Mouse (Mus musculus): ENCODE data around the gene Dhx16. TPM values are rescaled to one million over a fixed set of nuclear protein-coding genes. Genes with fewer than 3 reads are reported as not detected.
A peak's percentile ranks its signal among the peaks of the same experiment; 100 is the strongest.
"Not testable (repeated sequence)": the region's sequence is repeated elsewhere in the genome, so short reads cannot be mapped to it uniquely, and the experiment has no call there.

The Dhx16 gene
- polyA plus RNA-seq, 1 experiment from 2014 or later = 40.9 TPM

- WGBS = 90% methylated on average over 4 of the region's 4 CpGs
- H3K4me1 ChIP-seq = no peaks in the 10 kb centered on the region
- no peak overlapping the region for H3K4me3 ChIP-seq
- ATAC-seq (ENCODE audit: insufficient number of reproducible peaks, insufficient read depth, low FRiP score, low TSS enrichment, low read depth) = no peak
- H3K9ac ChIP-seq = no peak overlapping the region
- H3K27me3 ChIP-seq = no peaks in the 10 kb centered on the region
- peaks cover 41% of the 10 kb centered on the region for H3K36me3 ChIP-seq
- no peak overlapping the region for H3K27ac ChIP-seq
- H3K4me2 ChIP-seq = no peak overlapping the region
- no peaks in the 10 kb centered on the region for H3K9me3 ChIP-seq
Observed at GRCm38 (mm10) chr17:35932608-35933007, 53.0 kb downstream of the Dhx16 start.

DNA sequence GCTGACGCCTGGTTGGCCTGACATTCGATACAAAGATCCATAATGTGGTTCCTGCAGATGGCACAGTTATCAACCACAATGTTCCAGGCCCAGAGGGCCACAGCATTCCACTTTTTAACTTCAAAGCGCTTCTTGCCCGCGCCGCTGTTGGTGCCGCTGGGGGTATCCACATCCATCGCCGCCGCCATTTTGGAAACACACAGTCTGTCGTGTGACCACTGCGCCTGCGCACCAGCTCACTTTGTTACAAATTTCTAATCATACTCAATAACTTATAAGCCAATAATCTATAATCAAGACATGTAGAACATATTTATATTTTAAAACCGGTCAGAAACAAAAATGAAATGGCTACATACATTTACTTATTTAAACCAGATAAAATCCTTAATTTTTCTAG lies 56.1 kb downstream of the Dhx16 start:
- H3K9ac ChIP-seq; H3K36me3 ChIP-seq; H3K4me1 ChIP-seq; H3K4me2 ChIP-seq; H3K27me3 ChIP-seq; H3K4me3 ChIP-seq; H3K9me3 ChIP-seq; ATAC-seq (ENCODE audit: insufficient number of reproducible peaks, insufficient read depth, low FRiP score, low TSS enrichment, low read depth); H3K27ac ChIP-seq: not testable (repeated sequence)
- WGBS = 82% methylated on average over 14 of the region's 14 CpGs

DNA sequence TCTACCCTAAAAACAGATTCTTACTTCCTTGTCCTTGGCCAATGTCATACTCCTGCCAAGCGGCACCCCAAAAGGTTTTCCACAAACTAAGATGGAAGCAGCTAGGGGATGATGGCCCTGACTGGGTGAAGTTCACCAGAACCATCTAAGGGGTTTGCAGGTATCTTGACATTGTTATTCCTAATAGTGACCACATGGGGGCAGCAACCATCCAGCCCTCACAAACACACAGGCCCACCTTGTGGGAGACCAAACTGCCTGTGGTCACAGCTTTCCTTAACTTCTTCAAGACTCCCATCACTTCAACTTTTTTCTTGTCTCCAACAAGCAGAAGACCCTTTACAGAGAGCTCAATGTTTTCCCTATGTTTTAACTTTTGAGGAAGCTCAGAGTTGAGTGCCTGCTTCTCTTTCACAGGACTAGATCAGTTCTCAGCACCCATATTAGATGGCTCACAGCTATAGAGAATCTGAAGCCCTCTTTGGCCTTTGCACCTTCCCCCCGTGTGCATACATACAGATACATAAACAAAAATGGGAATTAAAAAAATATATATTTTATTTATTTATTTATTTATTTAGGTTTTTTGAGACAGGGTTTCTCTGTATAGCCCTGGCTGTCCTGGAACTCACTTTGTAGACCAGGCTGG lies 58.2 kb downstream of the Dhx16 start:
- WGBS = 47% methylated on average over 2 of the region's 2 CpGs
- Histone ChIP-seq H3K36me3 (no peaks in the 10 kb centered on the region), H3K27me3 (no peaks in the 10 kb centered on the region), H3K9ac (no peak overlapping the region), H3K4me3 (no peak overlapping the region), H3K9me3 (no peaks in the 10 kb centered on the region), H3K4me1 (no peaks in the 10 kb centered on the region), H3K4me2 (no peak overlapping the region), H3K27ac (no peak overlapping the region)
- 0 out of 2 replicates have a peak, but pooled peaks have one; percentile 32 for ATAC-seq (ENCODE audit: insufficient number of reproducible peaks, insufficient read depth, low FRiP score, low TSS enrichment, low read depth)

DNA sequence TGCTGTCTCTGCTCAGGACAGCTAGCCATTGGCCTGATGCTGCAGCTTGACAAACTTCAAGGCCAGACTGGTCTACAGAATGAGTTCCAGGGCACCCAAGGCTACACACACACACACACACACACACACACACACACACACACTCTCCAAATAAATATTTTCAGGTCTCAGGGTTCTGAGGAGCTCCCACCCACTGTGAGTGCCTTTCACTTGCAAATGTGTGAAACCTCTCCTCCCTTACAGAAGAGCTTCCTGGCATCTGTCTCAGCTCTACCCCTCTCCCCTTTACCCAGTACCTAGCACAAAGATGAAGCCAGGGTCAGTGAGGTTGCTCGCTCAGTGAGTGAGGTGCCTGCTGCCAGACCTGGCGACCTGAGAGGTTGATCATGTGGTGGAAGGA lies 59.5 kb downstream of the Dhx16 start:
- Histone ChIP-seq H3K36me3 (no peaks in the 10 kb centered on the region), H3K27me3 (no peaks in the 10 kb centered on the region), H3K27ac (no peak overlapping the region), H3K9ac (no peak overlapping the region), H3K9me3 (no peaks in the 10 kb centered on the region), H3K4me3 (no peak overlapping the region), H3K4me1 (no peaks in the 10 kb centered on the region), H3K4me2 (no peak overlapping the region)
- ATAC-seq (ENCODE audit: insufficient number of reproducible peaks, insufficient read depth, low FRiP score, low TSS enrichment, low read depth) = no peak
- WGBS = 48% methylated on average over 2 of the region's 2 CpGs

- no peak for ATAC-seq (ENCODE audit: insufficient number of reproducible peaks, insufficient read depth, low FRiP score, low TSS enrichment, low read depth)
- no peaks in the 10 kb centered on the region for H3K9me3 ChIP-seq
- no peak overlapping the region for H3K4me2 ChIP-seq
- no peaks in the 10 kb centered on the region for H3K4me1 ChIP-seq
- no peaks in the 10 kb centered on the region for H3K36me3 ChIP-seq
- H3K4me3 ChIP-seq = no peak overlapping the region
- no peak overlapping the region for H3K27ac ChIP-seq
- WGBS = 44% methylated on average over 1 of the region's 1 CpGs
- H3K27me3 ChIP-seq = no peaks in the 10 kb centered on the region
- H3K9ac ChIP-seq = no peak overlapping the region
Observed at GRCm38 (mm10) chr17:35939941-35940340, 60.3 kb downstream of the Dhx16 start.

MicroRNAs within 50 kb of the gene (microRNA counts, 519-probe panel; counts per million panel counts)
- microRNA mmu-miR-1894-3p = 236 counts per million, percentile 44 among the panel's probes with 10 or more counts
- 236 counts per million, percentile 44 among the panel's probes with 10 or more counts for microRNA mmu-miR-1894-5p

Small RNAs within 50 kb of the gene (microRNA-seq; reads per million reads assigned to microRNA genes)
- gene Gm28033 = not detected
- not detected for gene Mir1894

Other genes with a start within 250 kb of the Dhx16 start
- 0.13 TPM in 1 of 2 replicates, not detected in the other for gene Mucl3, start 236.1 kb upstream of the Dhx16 start, polyA plus RNA-seq (2015; fragmentation: Nextera tagmentation; extraction: Ambion mirVana)
- gene Vars2, start 212.2 kb upstream of the Dhx16 start, polyA plus RNA-seq (2015; fragmentation: Nextera tagmentation; extraction: Ambion mirVana) = 15.9 and 17.4 TPM in 2 replicates
- 39.2 and 48.6 TPM in 2 replicates for gene Gtf2h4, start 206.1 kb upstream of the Dhx16 start, polyA plus RNA-seq (2015; fragmentation: Nextera tagmentation; extraction: Ambion mirVana)
- gene Ddr1, start 175.2 kb upstream of the Dhx16 start, polyA plus RNA-seq (2015; fragmentation: Nextera tagmentation; extraction: Ambion mirVana) = 65.8 and 69.4 TPM in 2 replicates
- gene Ier3, start 58.1 kb upstream of the Dhx16 start, polyA plus RNA-seq (2015; fragmentation: Nextera tagmentation; extraction: Ambion mirVana) = 20.1 and 27.7 TPM in 2 replicates
- 61.0 and 67.2 TPM in 2 replicates for gene Flot1, start 56.6 kb upstream of the Dhx16 start, polyA plus RNA-seq (2015; fragmentation: Nextera tagmentation; extraction: Ambion mirVana)
- gene Tubb5, start 41.5 kb upstream of the Dhx16 start, polyA plus RNA-seq (2015; fragmentation: Nextera tagmentation; extraction: Ambion mirVana) = 1,166 and 1,221 TPM in 2 replicates
- 15.7 and 21.0 TPM in 2 replicates for gene Mdc1, start 38.3 kb upstream of the Dhx16 start, polyA plus RNA-seq (2015; fragmentation: Nextera tagmentation; extraction: Ambion mirVana)
- gene Nrm, start 18.5 kb upstream of the Dhx16 start, polyA plus RNA-seq (2015; fragmentation: Nextera tagmentation; extraction: Ambion mirVana) = 49.0 and 53.5 TPM in 2 replicates
- gene Ppp1r18, start 14.2 kb upstream of the Dhx16 start, polyA plus RNA-seq (2015; fragmentation: Nextera tagmentation; extraction: Ambion mirVana) = 23.7 and 25.4 TPM in 2 replicates
- gene 2310061I04Rik, start 17.6 kb downstream of the Dhx16 start, polyA plus RNA-seq (2015; fragmentation: Nextera tagmentation; extraction: Ambion mirVana) = 24.7 and 30.1 TPM in 2 replicates
- gene Atat1, start 30.3 kb downstream of the Dhx16 start, polyA plus RNA-seq (2015; fragmentation: Nextera tagmentation; extraction: Ambion mirVana) = 136 and 151 TPM in 2 replicates
- gene Mrps18b, start 36.6 kb downstream of the Dhx16 start, polyA plus RNA-seq (2015; fragmentation: Nextera tagmentation; extraction: Ambion mirVana) = 60.2 and 69.9 TPM in 2 replicates
- 40.1 and 44.3 TPM in 2 replicates for gene Ppp1r10, start 36.6 kb downstream of the Dhx16 start, polyA plus RNA-seq (2015; fragmentation: Nextera tagmentation; extraction: Ambion mirVana)
- gene Abcf1, start 89.9 kb downstream of the Dhx16 start, polyA plus RNA-seq (2015; fragmentation: Nextera tagmentation; extraction: Ambion mirVana) = 109 and 110 TPM in 2 replicates
- gene Gnl1, start 100.0 kb downstream of the Dhx16 start, polyA plus RNA-seq (2015; fragmentation: Nextera tagmentation; extraction: Ambion mirVana) = 56.3 and 64.8 TPM in 2 replicates
- gene Prr3, start 100.4 kb downstream of the Dhx16 start, polyA plus RNA-seq (2015; fragmentation: Nextera tagmentation; extraction: Ambion mirVana) = 44.4 and 56.9 TPM in 2 replicates
- gene H2-T24, start 140.7 kb downstream of the Dhx16 start, polyA plus RNA-seq (2015; fragmentation: Nextera tagmentation; extraction: Ambion mirVana) = 3.9 and 4.3 TPM in 2 replicates
- gene H2-T23, start 153.0 kb downstream of the Dhx16 start, polyA plus RNA-seq (2015; fragmentation: Nextera tagmentation; extraction: Ambion mirVana) = 18.8 and 21.6 TPM in 2 replicates
- gene H2-T22, start 162.9 kb downstream of the Dhx16 start, polyA plus RNA-seq (2015; fragmentation: Nextera tagmentation; extraction: Ambion mirVana) = 20.1 and 21.0 TPM in 2 replicates
- not detected in 2 replicates for gene Gm6034, start 163.1 kb downstream of the Dhx16 start, polyA plus RNA-seq (2015; fragmentation: Nextera tagmentation; extraction: Ambion mirVana)
- gene Gm11127, start 178.6 kb downstream of the Dhx16 start, polyA plus RNA-seq (2015; fragmentation: Nextera tagmentation; extraction: Ambion mirVana) = not detected in 2 replicates
- gene Gm19684, start 241.9 kb downstream of the Dhx16 start, polyA plus RNA-seq (2015; fragmentation: Nextera tagmentation; extraction: Ambion mirVana) = not detected in 2 replicates
- not detected in 2 replicates for gene Gm7030, start 249.6 kb downstream of the Dhx16 start, polyA plus RNA-seq (2015; fragmentation: Nextera tagmentation; extraction: Ambion mirVana)